Mouse (Mus musculus): ENCODE results near the gene Dmrtc1c2. TPM values are rescaled to one million over a fixed set of nuclear protein-coding genes. Genes with fewer than 3 reads are reported as not detected.

Dmrtc1c2 gene
- not detected for polyA plus RNA-seq (2014; fragmentation: Illumina TruSeq; extraction: RNeasy Lipid Tissue Mini Kit (QIAGEN cat#74804); ENCODE audit: low read depth, low replicate concordance)

DNA sequence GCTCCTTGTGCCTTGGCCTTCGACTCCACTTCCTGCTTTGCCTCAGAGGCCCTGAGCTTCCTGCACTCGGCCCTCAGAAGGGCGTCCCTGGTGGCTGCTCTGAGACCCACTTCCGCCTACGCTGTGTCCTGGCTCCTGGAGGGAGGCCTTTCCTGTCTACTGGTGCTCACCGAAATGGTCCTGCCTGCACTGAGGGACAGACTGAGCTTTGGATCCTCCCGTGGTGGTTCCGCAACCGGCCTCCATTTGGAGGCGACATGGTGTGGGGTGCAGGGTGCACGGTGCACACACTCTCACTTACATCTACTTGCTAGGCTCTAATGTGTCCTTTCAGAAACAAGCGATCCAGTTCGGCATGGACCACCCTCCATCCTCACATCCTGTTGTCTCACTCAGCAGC lies at the start of gene Dmrtc1c2:
Dmrtc1c2 (minus strand) TSS at position 101 of the 400 bp plus-strand sequence.

DNA sequence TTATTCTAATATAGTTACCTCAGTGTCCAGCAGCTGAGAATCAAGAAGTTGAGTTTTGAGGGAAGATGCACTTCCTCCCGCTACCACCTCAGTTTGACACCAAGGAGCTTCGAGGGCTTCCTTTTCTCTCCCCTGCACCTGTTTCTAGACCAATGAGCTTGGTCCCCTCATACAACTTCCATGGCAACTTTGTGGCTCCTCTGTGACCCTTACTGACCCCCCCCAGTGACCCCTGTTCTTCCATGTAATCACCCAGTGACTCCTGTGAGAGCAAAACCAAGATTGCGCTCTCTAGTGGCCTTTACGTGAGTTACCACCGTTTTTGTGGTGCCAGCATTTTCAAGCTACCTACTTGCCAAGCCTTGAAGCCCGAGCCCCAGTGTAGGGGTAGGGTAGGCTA lies 13.5 kb upstream of the Dmrtc1c2 start, which contains the start of gene 1700031F05Rik:
1700031F05Rik (minus strand) TSS at position 101 of the 400 bp plus-strand sequence.

DNA sequence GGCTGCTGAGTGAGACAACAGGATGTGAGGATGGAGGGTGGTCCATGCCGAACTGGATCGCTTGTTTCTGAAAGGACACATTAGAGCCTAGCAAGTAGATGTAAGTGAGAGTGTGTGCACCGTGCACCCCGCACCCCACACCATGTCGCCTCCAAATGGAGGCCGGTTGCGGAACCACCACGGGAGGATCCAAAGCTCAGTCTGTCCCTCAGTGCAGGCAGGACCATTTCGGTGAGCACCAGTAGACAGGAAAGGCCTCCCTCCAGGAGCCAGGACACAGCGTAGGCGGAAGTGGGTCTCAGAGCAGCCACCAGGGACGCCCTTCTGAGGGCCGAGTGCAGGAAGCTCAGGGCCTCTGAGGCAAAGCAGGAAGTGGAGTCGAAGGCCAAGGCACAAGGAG lies 51.8 kb downstream of the Dmrtc1c2 start, which contains the start of gene Dmrtc1c1:
Dmrtc1c1 (plus strand) TSS at position 301 of the 400 bp plus-strand sequence.

Other genes starting within 250 kb of the Dmrtc1c2 start
- 8.1 TPM for gene Phka1, start 210.4 kb downstream of the Dmrtc1c2 start, polyA plus RNA-seq (2014; fragmentation: Illumina TruSeq; extraction: RNeasy Lipid Tissue Mini Kit (QIAGEN cat#74804); ENCODE audit: low read depth, low replicate concordance)
- not detected for gene Gm3880, start 167.6 kb downstream of the Dmrtc1c2 start, polyA plus RNA-seq (2014; fragmentation: Illumina TruSeq; extraction: RNeasy Lipid Tissue Mini Kit (QIAGEN cat#74804); ENCODE audit: low read depth, low replicate concordance)
- not detected for gene Gm9112, start 147.0 kb downstream of the Dmrtc1c2 start, polyA plus RNA-seq (2014; fragmentation: Illumina TruSeq; extraction: RNeasy Lipid Tissue Mini Kit (QIAGEN cat#74804); ENCODE audit: low read depth, low replicate concordance)
- gene Dmrtc1b, start 146.8 kb downstream of the Dmrtc1c2 start, polyA plus RNA-seq (2014; fragmentation: Illumina TruSeq; extraction: RNeasy Lipid Tissue Mini Kit (QIAGEN cat#74804); ENCODE audit: low read depth, low replicate concordance): not detected
- not detected for gene Dmrtc1c1, start 51.7 kb downstream of the Dmrtc1c2 start, polyA plus RNA-seq (2014; fragmentation: Illumina TruSeq; extraction: RNeasy Lipid Tissue Mini Kit (QIAGEN cat#74804); ENCODE audit: low read depth, low replicate concordance)
- not detected for gene 1700031F05Rik, start 13.4 kb upstream of the Dmrtc1c2 start, polyA plus RNA-seq (2014; fragmentation: Illumina TruSeq; extraction: RNeasy Lipid Tissue Mini Kit (QIAGEN cat#74804); ENCODE audit: low read depth, low replicate concordance)
- gene Dmrtc1a, start 54.1 kb upstream of the Dmrtc1c2 start, polyA plus RNA-seq (2014; fragmentation: Illumina TruSeq; extraction: RNeasy Lipid Tissue Mini Kit (QIAGEN cat#74804); ENCODE audit: low read depth, low replicate concordance): not detected
- gene 1700011M02Rik, start 54.3 kb upstream of the Dmrtc1c2 start, polyA plus RNA-seq (2014; fragmentation: Illumina TruSeq; extraction: RNeasy Lipid Tissue Mini Kit (QIAGEN cat#74804); ENCODE audit: low read depth, low replicate concordance): not detected
- not detected for gene 1700018G05Rik, start 73.8 kb upstream of the Dmrtc1c2 start, polyA plus RNA-seq (2014; fragmentation: Illumina TruSeq; extraction: RNeasy Lipid Tissue Mini Kit (QIAGEN cat#74804); ENCODE audit: low read depth, low replicate concordance)

Measured in kidney, adult 10 weeks (tissue).